Mouse (Mus musculus) bone marrow macrophage, adult 2 months (primary cell): ENCODE data around the gene Pnrc2.

ENCODE experiments used
- CTCF ChIP-seq: IDR thresholded peaks from 2 replicates; pipeline ENCODE4 v1.5.1; 2012; ENCODE audit warnings: low read depth, mild to moderate bottlenecking, low read length, moderate library complexity
- POLR2A ChIP-seq: IDR thresholded peaks from 2 replicates; pipeline ENCODE4 v1.6.1; 2012; ENCODE audit warnings: mild to moderate bottlenecking, low read depth, low read length, borderline replicate concordance

DNA sequence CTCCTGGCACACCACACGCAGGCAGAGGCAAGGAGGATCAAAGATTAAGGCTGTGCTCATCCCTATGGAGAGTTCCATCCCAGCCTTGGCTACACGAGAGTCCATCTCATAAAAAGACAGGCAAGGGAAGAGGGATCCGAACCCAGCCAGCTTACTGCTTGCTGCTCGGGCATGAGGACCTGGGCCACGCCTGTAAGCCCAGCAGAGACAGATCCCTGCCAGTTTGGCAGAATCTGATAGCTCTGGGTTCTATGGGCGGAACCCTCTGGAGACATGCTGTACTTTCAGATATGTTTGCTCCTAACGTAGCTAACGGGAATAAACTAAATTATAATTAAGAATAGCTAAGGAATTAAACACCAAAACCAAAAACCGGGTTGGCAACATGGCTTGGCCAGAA, 21.7 kb downstream of the Pnrc2 start:
- TF ChIP-seq CTCF = no peak
- TF ChIP-seq POLR2A = no peak
